Mouse (Mus musculus) kidney, postnatal 0 days (tissue): ENCODE measurements around the gene Prkg1. TPM values are rescaled to one million over a fixed set of nuclear protein-coding genes. Genes with fewer than 3 reads are reported as not detected.

Experiments used
- ATAC-seq: fragments of 200-750 bp; cut with Nextera tagmentation; replicated peaks from 2 replicates; pipeline ENCODE4 v1.8.0; 2017; ENCODE audit warnings: low read depth, moderate number of reproducible peaks, moderate TSS enrichment, moderate library complexity; ENCODE audit not compliant: low FRiP score
- DNase-seq: peaks from one replicate; pipeline ENCODE4 v3.0.0-alpha.2; 2016; ENCODE audit warnings: low spot score
- H3K27ac ChIP-seq: fragments of 300-500 bp; sonication (generic); 2 replicates; pipeline ENCODE4 v1.5.1; 2014; ENCODE audit warnings: mild to moderate bottlenecking
- H3K27me3 ChIP-seq: fragments of 300-500 bp; sonication (generic); 2 replicates; pipeline ENCODE4 v1.6.1; 2014; ENCODE audit warnings: low read length, mixed read lengths; ENCODE audit not compliant: insufficient read depth
- H3K36me3 ChIP-seq: fragments of 300-500 bp; sonication (generic); 2 replicates; pipeline ENCODE4 v1.6.1; 2014; ENCODE audit warnings: low read length, mixed read lengths; ENCODE audit not compliant: insufficient read depth
- H3K4me1 ChIP-seq: fragments of 300-500 bp; sonication (generic); replicated peaks from 2 replicates; pipeline ENCODE4 v1.6.1; 2014; ENCODE audit warnings: antibody characterized with exemption, low read length, mixed read lengths; ENCODE audit not compliant: insufficient read depth
- H3K4me2 ChIP-seq: fragments of 300-500 bp; sonication (generic); 2 replicates; pipeline ENCODE4 v1.6.1; 2014; ENCODE audit warnings: mild to moderate bottlenecking, low read length, moderate library complexity, mixed read lengths
- H3K4me3 ChIP-seq: fragments of 300-500 bp; sonication (generic); replicated peaks from 2 replicates; pipeline ENCODE4 v1.5.1; 2014; ENCODE audit warnings: low read depth, low read length
- H3K9ac ChIP-seq: fragments of 300-500 bp; sonication (generic); 2 replicates; pipeline ENCODE4 v1.6.1; 2014; ENCODE audit warnings: low read depth, low read length
- H3K9me3 ChIP-seq: fragments of 300-500 bp; sonication (generic); replicated peaks from 2 replicates; pipeline ENCODE4 v1.6.1; 2016; ENCODE audit warnings: low read length, inconsistent platforms, mixed read lengths
- CTCF ChIP-seq: IDR thresholded peaks from 2 replicates; pipeline ENCODE4 v1.5.1; 2016; ENCODE audit warnings: antibody characterized with exemption, low read depth, mild to moderate bottlenecking, moderate library complexity
- WGBS: fragments of 180-500 bp; shearing (Covaris S2); extraction: QIAGEN DNeasy Blood & Tissue Kit; methylation state at CpG from one replicate; pipeline ENCODE4 v1.1.7; 2014; 5-methylcytosine and 5-hydroxymethylcytosine counted together
- polyA plus RNA-seq: library from polyadenylated mRNA; unstranded; fragments of >200 nt; fragmentation: Nextera tagmentation; extraction: Ambion mirVana; gene quantifications from 2 replicates; pipeline ENCODE4 v1.2.1, GENCODE M21; 2015

The Prkg1 gene
- polyA plus RNA-seq, 1 experiment from 2014 or later: 2.3 TPM

DNA sequence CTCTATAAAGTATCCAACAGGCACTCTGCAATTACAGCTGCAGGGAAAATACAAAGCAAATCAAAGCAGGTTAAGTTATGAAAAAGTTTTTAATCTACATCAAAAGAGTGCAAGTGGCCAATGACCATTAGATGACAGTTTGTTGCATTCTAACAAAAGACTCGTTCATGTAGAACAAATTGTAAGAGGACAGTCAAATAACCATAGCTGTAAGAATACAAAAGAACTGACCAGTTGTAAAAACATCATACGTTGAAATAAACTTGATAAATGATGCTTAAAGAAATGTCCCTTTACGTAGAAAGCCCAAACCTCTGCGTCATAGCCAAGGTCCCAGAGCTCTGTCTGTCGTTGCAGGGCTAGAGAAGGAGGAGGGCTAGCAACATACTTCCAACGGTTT lies 1200.3 kb downstream of the Prkg1 start:
- no peak overlapping the region for H3K4me3 ChIP-seq

DNA sequence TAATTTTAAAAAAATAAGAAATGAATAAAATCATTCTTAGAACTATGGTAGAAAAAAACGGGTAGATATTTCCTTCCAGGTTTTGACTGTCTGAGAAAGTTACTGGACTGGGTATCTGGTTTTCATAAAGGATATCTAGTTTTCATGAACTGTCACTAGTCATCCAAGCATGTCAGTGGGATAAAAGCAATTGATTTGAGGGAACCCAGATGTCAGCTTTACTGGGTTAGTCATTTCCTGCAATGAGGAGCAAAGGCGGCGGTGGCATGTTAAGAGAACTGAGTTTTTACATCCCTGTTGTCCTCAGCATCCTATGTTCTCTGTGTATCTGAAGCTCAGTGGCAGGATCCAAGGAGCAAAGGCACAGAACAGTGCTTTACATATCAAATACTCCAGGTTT lies 1201.0 kb downstream of the Prkg1 start:
- no peak overlapping the region for H3K4me2 ChIP-seq
- 75% methylated on average over 3 of the region's 3 CpGs for WGBS
- TF ChIP-seq CTCF: no peak

More for the DNA sequence above, 1200.3 kb downstream of the Prkg1 start:
- Histone ChIP-seq H3K4me1 (no peaks in the 10 kb centered on the region), H3K9me3 (0 out of 2 replicates have a peak, but pooled peaks cover 3% of the 10 kb centered on the region), H3K9ac (no peak overlapping the region), H3K36me3 (no peaks in the 10 kb centered on the region), H3K27me3 (no peaks in the 10 kb centered on the region), H3K4me2 (no peak overlapping the region), H3K27ac (no peak overlapping the region)
- 69% methylated on average over 6 of the region's 6 CpGs for WGBS
- ATAC-seq (no peak), DNase-seq (no peak)
- TF ChIP-seq CTCF: no peak

DNA sequence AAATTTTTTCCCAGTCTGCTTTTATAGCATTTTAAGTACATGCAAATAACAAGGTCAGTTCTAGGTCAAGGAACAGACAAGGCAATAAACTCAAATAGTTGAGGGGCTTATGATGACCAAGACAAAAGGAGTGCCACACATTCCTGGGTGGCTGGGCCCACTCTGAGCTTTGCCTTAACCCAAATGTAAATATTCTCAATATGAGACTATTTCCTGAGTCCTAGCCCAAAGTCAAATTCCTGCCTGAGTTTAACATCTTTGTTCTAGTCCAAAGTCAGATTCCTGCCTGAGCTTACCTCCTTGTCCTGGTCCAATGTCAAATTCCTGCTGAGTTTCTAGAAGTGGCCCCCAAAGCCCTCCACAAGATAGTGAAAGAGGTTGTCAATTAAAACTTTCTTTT lies 1206.8 kb downstream of the Prkg1 start:
- Histone ChIP-seq H3K27me3 (no peaks in the 10 kb centered on the region), H3K36me3 (no peaks in the 10 kb centered on the region), H3K9ac (no peak overlapping the region), H3K4me1 (no peaks in the 10 kb centered on the region), H3K4me2 (no peak overlapping the region), H3K27ac (no peak overlapping the region), H3K9me3 (0 out of 2 replicates have a peak, but pooled peaks cover 3% of the 10 kb centered on the region), H3K4me3 (no peak overlapping the region)
- DNase-seq (no peak), ATAC-seq (no peak)
- TF ChIP-seq CTCF: no peak

More for the DNA sequence above, 1201.0 kb downstream of the Prkg1 start:
- Histone ChIP-seq H3K9me3 (0 out of 2 replicates have a peak, but pooled peaks cover 3% of the 10 kb centered on the region), H3K4me3 (no peak overlapping the region), H3K36me3 (no peaks in the 10 kb centered on the region), H3K27me3 (no peaks in the 10 kb centered on the region), H3K9ac (no peak overlapping the region), H3K4me1 (no peaks in the 10 kb centered on the region), H3K27ac (no peak overlapping the region)
- ATAC-seq: no peak
- no peak for DNase-seq

DNA sequence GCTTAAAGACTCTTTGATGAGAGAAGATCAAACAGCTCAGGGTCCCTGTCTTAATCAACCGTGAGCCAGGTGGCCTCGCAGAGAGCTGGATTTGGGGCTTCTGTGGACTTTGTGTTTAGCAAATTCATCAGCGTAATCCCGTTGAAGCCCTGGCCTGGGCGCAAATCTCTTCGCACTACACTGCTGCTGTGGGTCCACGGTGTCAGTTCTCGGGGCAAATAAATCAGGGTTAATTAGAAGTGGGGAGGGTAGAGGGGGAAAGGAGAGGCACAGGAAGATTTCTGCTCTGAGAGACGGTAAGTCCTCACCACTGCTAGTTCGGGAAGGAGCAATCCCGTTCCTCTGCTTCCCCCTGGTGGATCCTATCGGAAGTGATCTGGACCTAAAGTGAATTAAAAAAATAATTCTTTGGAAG lies 1210.4 kb downstream of the Prkg1 start:
- H3K27me3 ChIP-seq: no peaks in the 10 kb centered on the region
- peak overlapping the region; percentile 29 for H3K4me3 ChIP-seq
- DNase-seq (peak; percentile 88), ATAC-seq (peak; percentile 75)
- no peaks in the 10 kb centered on the region for H3K9me3 ChIP-seq
- 0 out of 2 replicates have a peak overlapping the region, but pooled peaks have one; percentile 15 for H3K9ac ChIP-seq
- H3K36me3 ChIP-seq: no peaks in the 10 kb centered on the region
- H3K4me1 ChIP-seq: no peaks in the 10 kb centered on the region
- H3K4me2 ChIP-seq: peak overlapping the region; percentile 65
- peak; percentile 91 for TF ChIP-seq CTCF
- 2% methylated on average over 12 of the region's 12 CpGs for WGBS
- H3K27ac ChIP-seq: no peak overlapping the region

DNA sequence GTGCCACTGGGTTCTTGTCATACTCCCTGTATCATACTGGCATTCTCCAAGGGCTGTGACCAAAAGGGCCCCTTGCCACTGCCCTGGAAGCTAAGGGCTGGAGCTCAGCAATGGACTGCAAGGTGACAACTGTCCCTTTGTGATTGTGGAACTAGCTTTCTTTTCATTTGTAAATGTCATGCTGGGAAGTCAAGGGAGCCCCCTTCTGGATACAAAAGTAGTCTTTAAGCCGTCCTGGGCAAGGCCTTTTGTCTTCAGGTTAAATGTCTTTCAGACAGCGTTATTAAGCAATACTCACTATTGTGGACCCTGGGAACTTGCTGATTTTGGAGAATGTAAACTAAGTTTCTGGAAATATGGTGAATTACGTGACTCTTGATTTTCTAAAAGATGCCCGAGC lies 1211.1 kb downstream of the Prkg1 start:
- H3K4me3 ChIP-seq: no peak overlapping the region
- peaks cover 5% of the 10 kb centered on the region; the same call in 1 of the 2 replicates for H3K4me1 ChIP-seq
- no peak overlapping the region for H3K4me2 ChIP-seq
- WGBS: 27% methylated on average over 4 of the region's 4 CpGs
- ATAC-seq (no peak), DNase-seq (peak; percentile 58)
- no peaks in the 10 kb centered on the region for H3K36me3 ChIP-seq
- H3K27ac ChIP-seq: no peak overlapping the region
- TF ChIP-seq CTCF: peak; percentile 62
- H3K9me3 ChIP-seq: no peaks in the 10 kb centered on the region
- no peak overlapping the region for H3K9ac ChIP-seq
- peaks cover 3% of the 10 kb centered on the region; the same call in 1 of the 2 replicates for H3K27me3 ChIP-seq

DNA sequence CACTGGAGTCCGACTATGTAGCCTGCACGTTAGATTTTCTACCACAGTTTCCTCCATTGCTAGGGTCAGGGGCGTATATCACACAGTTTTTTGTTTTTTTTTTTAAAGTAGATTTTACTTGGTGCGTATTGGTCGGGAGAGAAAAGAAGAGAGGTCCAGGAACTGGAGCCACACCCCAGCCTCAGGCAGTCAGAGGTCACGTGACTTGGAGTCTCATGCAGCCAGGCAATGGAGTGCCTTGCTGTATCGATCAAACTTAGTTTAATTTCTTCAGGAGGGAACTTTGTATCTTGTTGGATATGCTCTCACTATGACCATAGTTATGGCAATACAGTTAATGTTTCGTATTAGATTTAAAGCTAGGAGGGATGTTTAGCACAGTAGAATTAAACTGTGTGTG lies 1212.6 kb downstream of the Prkg1 start:
- Histone ChIP-seq H3K27me3 (peaks cover 6% of the 10 kb centered on the region; the same call in 1 of the 2 replicates), H3K9ac (no peak overlapping the region), H3K36me3 (no peaks in the 10 kb centered on the region), H3K4me2 (no peak overlapping the region), H3K9me3 (no peaks in the 10 kb centered on the region), H3K27ac (no peak overlapping the region), H3K4me1 (peaks cover 7% of the 10 kb centered on the region; the same call in 1 of the 2 replicates), H3K4me3 (no peak overlapping the region)
- WGBS: 77% methylated on average over 8 of the region's 8 CpGs
- no peak for ATAC-seq
- no peak for TF ChIP-seq CTCF
- DNase-seq: no peak
